Mouse (Mus musculus) layer of hippocampus, adult 6 months (tissue): Measurements from ENCODE around the gene Gm6993. TPM values are rescaled to one million over a fixed set of nuclear protein-coding genes. Genes with fewer than 3 reads are reported as not detected.

Experiments
- long read RNA-seq, 2 experiments: library from polyadenylated mRNA; unstranded; transcript quantifications; one replicate each; pipeline ENCODE4 v2.0.0; 2019 to 2020
- polyA plus RNA-seq: library from polyadenylated mRNA; unstranded; fragments of <200 nt; fragmentation: Nextera tagmentation; gene quantifications from 2 replicates; pipeline ENCODE4 v1.2.3, GENCODE M21; 2021

The Gm6993 gene
- polyA plus RNA-seq = not detected in 2 replicates
- long read RNA-seq, experiment 1 = 0 reads
- long read RNA-seq, experiment 2 = 0 reads

GRCm38 (mm10) chr12:31240470-31240869 is at the start of gene Gm6993:
TSS of gene Gm6993 (plus strand) at chr12:31240770.

GRCm38 (mm10) chr12:31265005-31265721 is 24.6 kb downstream of the Gm6993 start, which contains the start of gene Lamb1:
TSS of gene Lamb1 (plus strand) at chr12:31265234.

Other genes starting within 250 kb of the Gm6993 start
- not detected in 2 replicates for gene Fam110c, start 166.9 kb upstream of the Gm6993 start, polyA plus RNA-seq
- 9.9 and 10.5 TPM in 2 replicates for gene Lamb1, start 24.5 kb downstream of the Gm6993 start, polyA plus RNA-seq
- gene Dld, start 110.7 kb downstream of the Gm6993 start, polyA plus RNA-seq = 76.4 and 83.3 TPM in 2 replicates
- gene Slc26a3, start 150.1 kb downstream of the Gm6993 start, polyA plus RNA-seq = 0.15 and 0.16 TPM in 2 replicates